Mouse (Mus musculus) CD4-positive, CD25-positive, alpha-beta regulatory T cell, adult 2 months (primary cell): Measurements from ENCODE around the gene Sowaha.

Source experiments
- DNase-seq: peaks from one replicate; pipeline ENCODE4 v3.0.0-alpha.2; 2012; ENCODE audit warnings: low read depth, low spot score

Sowaha gene

GRCm38 (mm10) chr11:53505026-53505663, 25.1 kb upstream of the Sowaha start:
- DNase-seq, result no peak

GRCm38 (mm10) chr11:53504376-53504775, 24.3 kb upstream of the Sowaha start:
- no peak for DNase-seq

DNA sequence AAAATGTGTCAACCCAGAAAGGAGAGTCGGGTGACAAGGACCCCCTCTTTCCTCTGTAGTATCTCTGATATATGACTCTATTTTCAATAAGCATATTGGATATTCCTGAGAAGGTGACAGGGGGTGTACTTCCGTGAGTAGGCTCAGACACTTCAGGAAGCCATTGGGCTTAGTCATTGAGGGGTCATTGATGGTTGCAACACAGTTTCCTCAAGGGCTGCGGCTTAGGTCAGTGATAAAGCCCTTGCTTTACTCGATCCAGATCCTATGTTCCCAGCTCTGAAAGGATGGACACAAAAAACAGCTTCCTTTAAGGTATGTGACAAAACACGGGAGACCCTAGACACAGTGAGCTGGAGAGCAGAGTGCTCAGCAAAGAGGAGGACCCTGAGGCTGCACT, 23.7 kb upstream of the Sowaha start:
- DNase-seq, result no peak

DNA sequence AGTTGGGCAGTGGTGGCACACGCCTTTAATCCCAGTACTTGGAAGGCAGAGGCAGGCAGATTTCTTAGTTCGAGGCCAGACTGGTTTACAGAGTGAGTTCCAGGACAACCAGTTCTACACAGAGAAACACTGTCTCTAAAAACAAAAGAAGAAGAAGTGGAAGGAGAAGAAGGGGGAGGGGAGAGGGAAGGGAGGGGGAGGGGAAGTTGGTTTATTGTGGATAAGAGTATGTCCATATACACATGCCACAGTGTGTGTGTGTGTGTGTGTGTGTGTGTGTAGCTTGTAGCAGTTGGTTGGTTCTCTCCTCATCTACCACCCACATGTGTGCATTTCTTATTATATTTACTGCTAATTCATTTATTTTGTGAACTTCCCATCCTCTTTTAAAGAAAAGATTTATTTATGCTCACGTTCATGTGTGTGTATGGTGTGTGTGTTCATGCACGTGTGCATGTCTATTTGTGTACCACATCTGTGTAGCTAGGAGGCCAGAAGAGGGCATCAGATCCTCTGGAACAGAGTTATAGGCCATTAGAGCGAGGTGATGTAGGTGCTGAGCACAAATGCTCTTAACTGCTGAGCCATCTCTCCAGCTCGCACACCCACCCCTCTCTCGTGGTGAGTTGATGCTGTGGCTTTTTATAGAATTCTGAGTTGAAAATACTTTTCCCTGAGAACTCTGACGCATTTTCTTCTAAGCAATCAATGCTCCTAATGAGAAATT, 22.1 kb upstream of the Sowaha start:
- no peak for DNase-seq

DNA sequence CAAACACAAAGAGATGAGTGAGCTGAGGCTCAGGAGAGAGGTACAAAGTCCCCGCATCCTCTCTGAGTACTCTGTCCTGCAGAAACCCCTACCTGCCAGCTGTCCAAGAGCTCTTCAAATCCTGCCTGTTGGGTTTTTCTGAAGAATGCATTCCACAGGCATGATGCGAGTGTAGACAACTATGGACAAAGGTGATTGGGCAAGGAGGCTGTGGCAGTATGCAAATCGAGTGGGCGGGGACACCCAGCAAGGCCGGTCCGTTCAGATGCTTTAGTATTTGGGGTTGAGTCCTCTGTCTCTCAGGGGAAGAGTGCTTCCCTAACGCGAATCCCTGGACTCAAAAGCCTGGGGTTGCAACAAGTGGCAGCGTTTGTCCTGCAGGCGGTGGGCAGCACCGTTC, 20.5 kb upstream of the Sowaha start:
- no peak for DNase-seq

DNA sequence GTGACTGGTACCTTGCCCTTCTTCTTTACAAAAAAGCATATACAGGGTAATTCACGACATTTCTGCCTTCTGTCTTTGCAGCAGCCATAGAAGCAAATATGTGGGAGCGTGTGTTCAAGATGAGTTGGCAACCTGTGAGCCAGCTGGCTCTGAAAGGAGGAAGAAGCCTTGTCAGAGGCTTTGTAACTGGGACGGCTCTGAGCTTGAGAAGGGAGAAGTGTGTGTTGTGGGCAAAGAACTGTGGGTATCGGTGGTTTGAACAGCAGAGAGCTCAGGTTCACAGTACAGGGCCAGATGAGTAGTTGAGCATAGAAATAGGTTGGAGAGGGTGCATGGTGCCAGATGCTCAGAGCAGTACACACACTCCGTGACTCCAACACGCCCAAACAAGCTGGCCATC, 16.9 kb upstream of the Sowaha start:
- no peak for DNase-seq

DNA sequence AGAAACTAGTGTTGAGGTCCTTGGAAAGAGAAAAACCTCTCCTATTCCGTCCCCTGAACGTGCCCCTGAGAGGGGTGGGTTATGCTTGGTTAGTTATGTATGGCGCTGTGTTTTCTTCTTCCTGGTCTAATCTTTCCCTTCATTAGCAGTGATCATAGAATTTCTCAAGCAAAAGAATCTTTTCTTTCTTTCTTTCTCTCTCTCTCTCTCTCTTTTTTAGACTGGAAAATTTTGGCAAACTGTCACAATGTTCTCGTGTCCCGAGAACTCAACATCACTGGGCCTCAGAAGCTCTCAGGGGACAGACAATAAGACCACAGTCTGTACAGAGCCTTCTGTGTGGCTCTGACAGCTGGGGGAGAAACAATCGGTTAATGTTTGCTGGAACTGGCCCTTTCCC, 15.3 kb upstream of the Sowaha start:
- DNase-seq, result no peak

DNA sequence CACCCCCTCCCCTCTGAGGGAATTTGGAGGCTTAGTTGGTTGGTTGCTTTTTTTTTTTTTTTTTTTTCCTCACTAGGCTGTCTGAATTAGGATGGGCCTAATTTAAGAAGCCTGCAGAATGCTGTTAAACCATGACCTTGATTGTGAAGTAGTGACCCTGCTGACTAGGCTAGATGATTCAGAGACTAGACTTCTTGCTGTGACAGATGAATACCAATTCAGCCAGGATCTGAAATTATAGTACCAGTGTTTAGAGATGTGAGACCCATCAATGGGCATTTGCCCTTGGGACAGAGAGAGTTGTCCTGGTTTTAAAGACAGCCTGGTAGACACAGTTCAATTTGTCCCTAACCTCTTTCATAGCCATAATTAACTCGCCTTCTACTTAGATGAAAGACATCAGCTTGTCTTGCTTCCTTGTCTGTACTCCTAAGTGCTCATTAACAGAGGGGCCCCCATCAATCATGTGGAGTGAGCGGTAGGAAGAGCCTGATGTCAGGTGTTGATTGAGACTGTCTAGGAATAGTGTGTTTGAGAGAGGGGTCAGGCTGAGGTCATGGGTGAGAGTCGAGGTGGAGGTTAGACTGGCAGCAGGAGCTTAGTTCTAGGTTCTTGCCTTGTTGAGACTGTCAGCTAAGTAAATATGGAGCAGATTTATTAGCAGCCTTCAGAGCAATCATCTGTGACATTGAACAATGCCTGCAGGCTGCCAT, 13.3 kb upstream of the Sowaha start:
- DNase-seq, result no peak

DNA sequence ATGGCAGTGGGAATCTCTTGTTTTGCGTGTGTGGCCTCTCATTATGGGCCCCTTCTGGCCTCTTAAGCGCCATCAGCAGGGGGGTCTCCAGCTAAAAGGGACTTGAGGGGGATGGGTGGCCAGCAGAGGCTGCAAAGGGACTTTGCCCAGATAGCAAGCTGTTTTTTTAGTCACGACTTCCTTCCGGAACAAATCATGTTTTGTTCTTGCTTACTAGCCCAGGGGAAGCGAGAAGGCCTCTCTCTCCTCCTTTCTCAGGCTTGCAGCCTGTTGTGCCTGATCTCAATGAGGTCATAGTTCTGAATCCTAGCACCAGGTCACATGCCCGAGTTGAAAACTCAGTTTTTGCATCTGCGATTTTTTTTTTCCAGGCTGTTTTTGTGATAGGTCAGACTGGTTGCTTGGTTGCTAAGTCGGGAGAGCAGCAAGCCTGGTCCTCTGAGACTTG, 11.9 kb upstream of the Sowaha start:
- no peak for DNase-seq

- DNase-seq, result no peak
Observed at GRCm38 (mm10) chr11:53489421-53489820, 9.3 kb upstream of the Sowaha start.

DNA sequence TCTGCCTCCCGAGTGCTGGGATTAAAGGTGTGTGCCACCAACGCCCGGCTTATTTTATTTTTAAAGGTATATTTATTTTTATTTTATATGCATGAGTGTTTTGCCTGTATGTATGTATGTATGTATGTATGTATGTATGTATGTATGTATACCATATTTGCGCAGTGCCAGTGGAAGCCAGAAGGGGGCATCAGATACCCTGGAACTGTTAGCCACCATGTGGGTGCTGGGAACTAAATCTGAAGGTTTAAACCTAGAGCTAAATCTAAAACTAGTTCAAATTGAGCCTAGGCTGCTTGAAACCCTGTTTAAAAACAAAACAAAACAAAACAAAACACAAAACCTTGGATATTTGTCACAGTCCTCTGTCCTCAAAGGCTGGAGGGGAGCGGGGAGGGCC, 8.9 kb upstream of the Sowaha start:
- no peak for DNase-seq

DNA sequence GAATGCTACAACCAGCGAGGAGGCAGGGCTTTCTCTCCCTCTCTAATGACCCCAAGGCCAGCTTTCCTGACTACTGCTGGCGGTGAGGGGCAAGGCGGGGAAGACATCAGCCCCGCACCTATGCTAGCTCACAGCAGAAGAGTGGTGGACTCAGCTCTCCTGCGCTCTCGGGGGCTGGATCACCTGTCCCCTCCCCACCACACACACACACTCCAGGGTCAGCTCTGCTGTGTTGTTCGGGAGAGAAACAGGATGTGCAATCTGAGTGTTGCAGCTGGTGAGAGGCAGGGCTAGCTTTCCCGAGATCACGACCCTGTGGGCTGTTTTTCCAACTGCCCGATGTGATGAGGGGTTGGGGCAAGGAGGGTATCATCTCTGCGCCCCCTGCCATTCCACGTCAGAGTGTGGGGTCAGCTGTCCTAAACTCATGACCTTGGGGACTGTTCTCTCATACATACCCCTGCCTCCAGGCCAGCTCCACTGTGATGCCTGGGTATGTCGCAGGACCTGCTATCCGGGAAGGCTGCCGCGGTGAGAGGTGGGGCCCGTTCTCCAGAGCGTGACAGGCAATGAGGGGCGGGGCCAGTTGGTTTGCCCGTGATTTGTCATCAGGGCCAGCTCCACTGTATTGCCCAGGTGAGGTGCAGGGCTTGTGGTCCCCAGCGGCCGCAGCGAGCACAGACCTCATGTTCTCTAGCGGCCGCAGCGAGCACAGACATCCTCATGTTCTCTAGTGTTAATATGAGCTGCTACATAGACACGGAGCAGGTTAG, 6.9 kb upstream of the Sowaha start:
- no peak for DNase-seq

DNA sequence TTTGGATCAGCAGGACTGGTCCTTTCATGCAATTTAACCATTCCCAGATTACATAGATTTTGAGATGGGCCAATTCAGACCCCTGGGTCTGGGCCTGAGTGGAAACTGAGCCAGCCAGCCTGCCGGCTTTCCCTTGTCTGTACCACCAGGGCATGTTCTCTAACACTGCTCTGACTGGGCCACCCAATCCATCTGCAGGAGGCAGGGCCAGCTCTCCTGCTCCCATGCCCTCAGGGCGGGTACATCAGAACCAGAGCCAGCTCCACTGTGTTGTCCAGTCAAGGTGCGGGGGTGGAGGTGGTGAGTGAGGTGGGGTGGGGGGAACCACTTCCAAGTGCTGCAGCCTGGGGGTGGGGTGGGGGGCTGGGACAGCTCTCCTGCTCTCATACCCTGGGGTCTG, 6.3 kb upstream of the Sowaha start:
- DNase-seq, result no peak

DNA sequence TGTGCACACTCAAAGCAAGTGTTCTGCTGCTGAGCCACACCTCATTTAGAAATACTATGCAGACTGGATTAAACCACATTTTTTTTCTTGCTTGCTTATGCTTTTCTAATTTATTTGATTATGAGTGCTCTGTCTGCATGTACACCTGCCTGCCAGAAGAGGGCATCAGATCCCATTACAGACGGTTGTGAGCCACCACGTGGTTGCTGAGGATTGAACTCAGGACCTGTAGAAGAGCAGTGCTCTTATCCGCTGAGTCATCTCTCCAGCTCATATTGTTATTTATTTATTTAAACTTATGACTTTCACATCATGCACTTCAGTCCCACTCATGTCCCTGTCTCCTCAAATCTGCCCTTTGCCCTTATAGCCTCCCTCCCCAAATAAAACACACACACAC, 5.6 kb upstream of the Sowaha start:
- no peak for DNase-seq

DNA sequence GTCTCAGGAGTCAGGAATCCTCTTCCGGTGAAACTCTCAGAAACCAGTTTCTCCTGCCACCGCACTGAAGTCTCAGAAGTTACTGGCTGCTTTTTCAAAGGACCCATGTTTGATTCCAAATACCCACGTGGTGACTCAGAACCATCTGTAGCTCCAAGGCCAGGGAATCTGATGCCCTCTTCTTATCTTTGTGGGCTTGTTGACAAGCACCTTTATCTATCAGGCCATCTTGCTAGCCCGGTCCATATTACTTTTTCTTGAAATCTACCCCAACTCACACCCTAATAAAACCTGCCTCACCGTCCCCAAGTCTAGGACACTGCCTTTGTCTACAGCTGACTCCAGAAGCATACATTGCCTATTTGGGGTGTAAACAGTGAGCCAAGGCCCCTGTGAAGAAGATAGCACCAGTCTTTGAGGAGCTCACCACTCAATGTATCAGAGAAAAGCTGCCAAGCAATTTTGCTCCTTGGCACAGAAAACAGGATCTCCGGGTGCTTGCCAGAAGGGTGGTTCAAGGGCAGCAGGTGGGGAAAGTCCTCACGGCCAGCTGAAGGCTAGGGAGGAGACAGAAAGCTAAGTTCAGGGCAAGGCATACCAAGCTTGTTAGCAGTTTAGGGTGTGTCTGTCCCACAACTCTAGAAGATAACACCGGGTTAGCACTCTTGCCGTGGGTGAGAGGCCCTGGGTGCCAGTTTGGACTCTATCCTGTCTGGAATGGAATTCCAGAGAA, 3.3 kb upstream of the Sowaha start:
- no peak for DNase-seq

DNA sequence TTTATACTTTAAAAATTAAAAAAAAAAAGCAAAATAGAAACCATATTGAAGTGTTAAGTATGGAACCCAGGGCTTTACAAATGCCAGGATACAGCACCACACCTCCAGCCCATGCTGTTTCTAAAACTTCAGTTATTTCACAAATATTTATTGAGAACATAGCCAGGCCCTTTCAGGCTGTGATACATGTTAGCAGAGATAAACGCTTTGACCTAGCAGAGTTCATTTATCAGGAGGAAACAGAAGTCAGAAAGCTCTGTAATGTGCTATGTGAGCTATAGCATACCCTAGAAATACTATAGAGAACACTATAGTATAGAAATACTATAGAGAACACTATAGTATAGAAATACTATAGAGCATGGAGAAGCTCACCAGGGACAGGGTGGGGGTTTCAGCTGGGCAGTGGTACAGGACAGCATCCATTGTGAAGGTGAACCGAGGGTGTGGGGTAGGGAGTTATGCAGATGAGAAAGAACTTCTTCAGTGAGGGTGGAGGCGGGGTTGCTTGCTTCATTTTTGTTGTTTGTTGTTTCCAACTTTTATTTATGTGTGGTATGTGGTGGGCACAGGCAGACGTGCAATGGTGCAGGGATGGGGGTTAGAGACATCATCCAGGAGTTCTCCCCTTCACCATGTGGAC, 1.1 kb upstream of the Sowaha start:
- no peak for DNase-seq

- DNase-seq, result no peak
Observed at GRCm38 (mm10) chr11:53479171-53479782, 797 bp downstream of the Sowaha start.

DNA sequence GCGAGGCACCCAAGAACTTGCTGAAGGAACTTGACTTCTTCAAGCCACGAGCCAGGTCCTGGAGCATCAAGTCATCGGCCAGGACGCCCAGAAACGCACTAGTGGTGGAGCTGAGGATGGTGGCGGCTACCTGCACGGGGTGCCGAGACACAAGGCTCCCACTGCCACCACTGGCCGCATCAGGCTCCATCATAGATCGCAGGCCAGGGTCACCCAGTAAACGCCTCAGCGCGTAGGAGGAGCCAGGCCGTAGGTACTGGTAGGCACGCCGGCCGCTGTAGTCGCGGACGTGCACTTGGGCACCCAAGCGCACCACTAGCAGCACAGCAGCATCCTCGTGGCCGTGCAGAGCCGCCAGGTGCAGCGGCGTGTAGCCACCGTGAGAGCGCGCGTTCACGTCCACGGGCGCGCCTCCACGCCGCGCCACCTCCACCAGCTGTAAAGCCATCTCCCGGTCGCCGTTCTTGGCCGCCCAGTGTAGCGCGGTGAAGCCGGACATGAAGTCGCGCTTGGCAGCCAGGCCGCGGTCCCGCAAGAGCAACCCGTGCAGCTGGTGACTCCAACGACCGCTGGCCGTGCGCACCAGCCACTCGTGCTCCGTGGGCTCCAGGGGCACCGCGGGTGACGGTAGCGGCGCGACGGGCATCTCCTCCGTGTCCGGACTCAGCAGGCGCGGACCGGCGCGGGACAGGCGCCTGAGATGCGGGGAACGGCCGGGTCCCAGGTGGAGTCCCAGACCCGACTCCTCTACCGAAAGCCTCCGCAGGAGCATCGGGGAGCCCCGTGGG, 1.5 kb downstream of the Sowaha start:
- DNase-seq, result no peak

DNA sequence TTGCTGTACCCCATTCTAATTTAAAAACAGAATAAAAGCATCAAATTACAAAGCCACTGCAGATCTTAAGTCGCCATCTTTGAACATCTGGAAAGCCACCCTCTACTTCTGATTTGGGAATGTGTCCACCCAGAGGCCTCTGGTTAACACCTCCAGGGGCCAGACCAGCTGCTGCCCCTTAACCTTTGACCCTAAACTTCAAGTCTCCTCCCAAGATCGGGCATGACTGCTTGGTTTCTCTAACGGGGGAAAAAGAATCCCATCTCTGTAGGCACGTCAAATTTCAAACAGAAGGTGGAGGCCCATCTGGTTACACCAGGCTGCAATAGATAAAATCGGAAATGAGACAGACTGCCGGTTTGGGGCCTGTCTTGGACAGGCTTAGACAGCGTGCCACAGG, 2.2 kb downstream of the Sowaha start:
- no peak for DNase-seq

GRCm38 (mm10) chr11:53475620-53476019, 4.5 kb downstream of the Sowaha start:
- no peak for DNase-seq
